Mouse (Mus musculus) cerebellum, adult 9-11 months (tissue): ENCODE results near the gene Cyp27b1.
A peak's percentile ranks its signal among the peaks of the same experiment; 100 is the strongest.
"Not testable (repeated sequence)": the region's sequence is repeated elsewhere in the genome, so short reads cannot be mapped to it uniquely, and the experiment has no call there.

ENCODE experiments used
- DNase-seq: peaks from one replicate; pipeline ENCODE4 v3.0.0; 2022

Gene Cyp27b1

DNA sequence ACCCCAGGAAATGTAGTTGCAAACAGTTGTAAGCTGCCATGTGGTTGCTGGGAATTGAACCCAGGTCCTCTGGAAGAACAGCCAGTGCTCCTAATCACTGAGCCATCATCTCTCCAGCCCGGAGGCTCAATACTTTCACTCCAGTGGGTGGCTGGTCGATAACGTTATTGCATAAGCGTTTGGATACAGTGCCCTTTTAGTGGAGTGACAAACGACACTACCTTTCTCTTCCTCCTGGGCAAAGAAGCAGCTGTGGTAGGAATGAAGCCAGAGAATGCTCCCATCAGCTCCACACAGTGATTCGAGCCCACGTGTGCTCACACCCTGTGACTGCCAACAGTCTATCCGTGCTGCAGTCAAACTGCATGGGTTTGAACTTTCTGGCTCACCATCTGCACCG lies 23.2 kb downstream of the Cyp27b1 start:
- DNase-seq, result peak; percentile 28

DNA sequence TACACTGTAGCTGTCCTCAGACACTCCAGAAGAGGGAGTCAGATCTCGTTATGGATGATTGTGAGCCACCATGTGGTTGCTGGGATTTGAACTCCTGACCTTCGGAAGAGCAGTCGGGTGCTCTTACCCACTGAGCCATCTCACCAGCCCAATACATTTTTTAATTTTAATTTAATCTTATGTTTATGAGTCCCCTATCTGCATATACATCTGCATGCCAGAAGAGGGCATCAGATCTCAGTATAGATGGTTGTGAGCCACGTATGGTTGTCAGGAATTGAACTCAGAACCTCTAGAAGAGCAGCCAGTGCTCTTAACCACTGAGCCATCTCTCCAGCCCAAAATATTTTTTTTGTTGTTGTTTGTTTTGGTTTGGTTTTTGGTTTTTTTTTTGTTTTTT lies 24.2 kb downstream of the Cyp27b1 start:
- DNase-seq, result not testable (repeated sequence)

- not testable (repeated sequence) for DNase-seq
Observed at GRCm38 (mm10) chr10:127072969-127073368, 24.9 kb downstream of the Cyp27b1 start.

DNA sequence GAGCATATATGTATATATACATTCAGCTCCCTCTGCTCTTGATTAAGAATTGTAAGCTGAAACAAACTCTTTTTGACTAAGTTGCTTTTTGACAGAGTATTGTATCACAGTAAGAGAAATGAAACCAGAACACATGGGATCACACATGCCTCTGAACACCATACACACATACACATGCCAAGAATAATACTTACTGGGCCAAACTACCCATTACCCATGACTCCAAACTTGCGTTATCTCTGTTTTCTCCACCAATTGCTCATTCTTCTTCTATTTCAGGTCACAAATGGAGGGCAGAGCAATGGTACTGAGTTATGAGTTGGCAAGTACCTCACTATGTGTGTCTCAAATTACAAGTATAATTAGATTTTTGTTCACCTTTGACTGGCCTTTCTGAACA lies 25.9 kb downstream of the Cyp27b1 start:
- no peak for DNase-seq

GRCm38 (mm10) chr10:127075080-127075479 lies 27.0 kb downstream of the Cyp27b1 start, which contains the start of gene Agap2:
TSS of gene Agap2 (plus strand) at chr10:127075284.
- DNase-seq, result no peak

DNA sequence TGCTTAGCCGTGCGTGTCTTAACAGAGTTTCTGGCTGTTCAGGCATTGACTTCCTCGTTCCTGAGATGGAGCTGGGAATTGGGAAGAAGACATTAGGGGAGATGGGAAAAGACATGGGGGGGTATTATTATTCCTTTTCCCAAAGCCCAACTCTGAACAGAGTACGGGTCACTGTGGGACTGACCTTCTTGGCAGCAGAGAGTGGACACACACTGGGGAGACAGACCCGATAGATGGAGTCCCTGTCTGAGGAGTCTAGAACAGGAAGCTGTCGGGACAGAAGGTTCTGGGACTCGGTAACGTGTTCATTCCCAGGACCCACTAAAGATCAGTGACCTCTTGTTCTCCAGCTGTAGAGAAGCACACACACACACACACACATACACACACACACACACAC lies 27.6 kb downstream of the Cyp27b1 start:
- no peak for DNase-seq

GRCm38 (mm10) chr10:127076082-127076481 lies 28.0 kb downstream of the Cyp27b1 start:
- DNase-seq, result no peak

- no peak for DNase-seq
Observed at GRCm38 (mm10) chr10:127077515-127077914, 29.5 kb downstream of the Cyp27b1 start.

GRCm38 (mm10) chr10:127078001-127078676 lies 30.1 kb downstream of the Cyp27b1 start:
- peak; percentile 68 for DNase-seq

DNA sequence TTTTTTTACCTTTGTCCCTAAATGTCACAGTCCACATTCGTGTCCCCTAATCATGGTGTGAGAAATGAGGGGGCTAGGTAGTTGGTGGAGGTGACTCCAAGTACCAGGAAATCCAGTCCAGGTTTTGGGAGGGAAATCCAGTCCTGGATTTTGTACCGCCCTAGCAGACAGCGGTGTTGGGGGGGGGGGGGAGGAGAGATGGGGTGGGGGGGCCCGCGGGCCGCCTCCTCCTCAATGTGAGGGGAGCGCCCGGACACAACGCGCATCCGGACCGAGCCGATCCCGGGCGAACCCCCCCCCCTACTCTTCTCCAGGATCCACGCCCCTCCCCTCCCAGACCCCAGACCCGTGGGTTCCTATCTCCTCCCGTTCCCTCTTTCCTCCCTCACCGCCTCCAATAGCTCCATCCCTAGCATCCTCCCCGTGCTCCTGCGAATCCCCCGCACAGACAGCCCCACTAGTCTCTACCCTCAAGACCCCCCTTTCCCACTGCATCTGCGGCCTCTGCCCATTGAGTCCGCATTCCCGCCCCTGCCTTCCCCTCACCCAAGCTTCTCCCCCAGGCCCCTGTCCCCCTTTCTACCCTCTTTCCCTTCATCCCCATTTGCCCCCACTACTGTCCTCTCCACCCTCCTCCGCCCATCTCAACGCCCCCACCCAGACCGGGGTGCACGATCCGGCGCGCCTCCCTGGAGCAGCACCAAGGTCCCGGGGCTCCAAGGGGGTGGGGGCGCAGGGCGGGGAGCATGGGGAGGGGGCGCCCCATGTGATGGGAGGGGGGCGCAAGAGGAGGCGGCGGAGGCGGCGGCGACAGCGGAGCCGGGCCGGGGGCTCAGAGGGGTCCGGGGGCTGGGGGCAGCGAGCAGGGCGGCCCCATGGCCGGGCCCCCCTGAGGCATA lies 30.9 kb downstream of the Cyp27b1 start:
- DNase-seq, result peak; percentile 79

GRCm38 (mm10) chr10:127079665-127080391 lies 31.8 kb downstream of the Cyp27b1 start:
- peak; percentile 82 for DNase-seq

DNA sequence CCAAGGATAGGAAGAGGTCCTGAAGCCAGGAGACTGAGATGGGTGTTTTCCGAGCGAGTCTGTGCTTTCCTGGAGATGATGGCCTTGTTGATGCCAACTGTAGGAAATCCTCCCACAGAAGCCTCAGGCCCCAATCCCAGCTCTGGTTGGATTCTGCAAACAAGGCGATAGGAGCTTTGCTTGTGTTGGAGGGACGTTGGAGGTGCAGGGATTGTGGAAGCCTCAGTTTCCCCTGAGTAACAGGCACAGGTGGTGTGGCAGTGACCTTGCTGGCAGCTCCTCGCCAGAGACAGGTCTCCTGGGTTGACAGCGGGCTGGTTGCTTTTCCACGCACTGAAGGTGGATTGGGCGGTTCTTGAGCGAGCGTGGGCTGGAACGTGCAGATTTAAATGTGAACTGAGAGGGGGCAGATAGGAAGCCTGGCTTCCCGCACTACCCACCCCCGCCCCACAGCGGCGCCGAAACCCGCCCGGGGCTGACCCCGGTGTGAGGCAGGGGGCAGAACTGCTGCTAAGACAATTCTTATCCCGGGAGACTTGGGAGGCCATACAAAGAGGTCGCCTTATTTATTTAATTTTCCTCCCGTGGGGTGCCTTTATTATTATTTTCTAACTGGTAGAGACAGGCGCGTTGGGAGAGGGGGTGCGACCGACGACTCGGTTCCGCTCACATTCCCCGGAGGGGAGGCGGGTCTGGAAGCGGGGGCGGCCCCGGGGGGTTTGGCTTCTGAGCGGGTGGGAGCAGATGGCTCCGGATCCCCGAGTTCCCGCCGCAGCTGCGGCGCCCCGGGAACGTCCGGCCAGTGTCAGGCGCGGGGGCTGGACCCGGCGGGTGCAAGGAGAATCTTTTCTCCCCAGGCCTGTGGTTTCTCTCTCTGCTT lies 33.1 kb downstream of the Cyp27b1 start:
- peak; percentile 80 for DNase-seq

DNA sequence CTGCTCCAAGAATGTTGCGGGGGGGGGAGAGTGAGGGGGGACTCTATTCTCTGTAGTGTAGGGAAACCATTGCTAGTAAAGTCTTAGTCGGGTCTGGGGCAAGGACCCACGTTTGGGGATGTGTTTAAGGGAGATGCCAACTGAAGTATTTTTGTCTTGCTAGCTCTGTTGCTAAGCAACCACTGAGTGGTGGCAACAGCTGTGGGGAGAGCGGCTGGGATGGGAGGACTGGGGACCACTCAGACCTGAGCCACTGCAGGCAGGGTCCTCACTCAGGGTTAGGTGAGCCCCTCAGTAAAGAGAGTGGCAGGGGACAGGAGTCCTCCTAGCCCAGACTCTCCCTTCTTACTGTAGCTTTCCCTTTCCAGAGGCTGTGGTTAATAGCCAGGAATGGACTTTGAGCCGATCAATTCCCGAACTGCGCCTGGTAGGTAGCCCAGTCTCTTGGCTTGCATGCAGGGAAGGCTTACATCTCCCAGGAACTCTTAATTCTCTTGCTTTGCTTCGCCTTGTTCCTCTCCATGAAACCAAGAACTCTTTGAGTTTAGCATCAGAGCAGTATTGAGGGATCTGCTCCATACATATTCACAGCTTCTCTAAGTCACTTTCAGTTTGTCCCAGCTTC lies 34.1 kb downstream of the Cyp27b1 start:
- DNase-seq, result no peak

DNA sequence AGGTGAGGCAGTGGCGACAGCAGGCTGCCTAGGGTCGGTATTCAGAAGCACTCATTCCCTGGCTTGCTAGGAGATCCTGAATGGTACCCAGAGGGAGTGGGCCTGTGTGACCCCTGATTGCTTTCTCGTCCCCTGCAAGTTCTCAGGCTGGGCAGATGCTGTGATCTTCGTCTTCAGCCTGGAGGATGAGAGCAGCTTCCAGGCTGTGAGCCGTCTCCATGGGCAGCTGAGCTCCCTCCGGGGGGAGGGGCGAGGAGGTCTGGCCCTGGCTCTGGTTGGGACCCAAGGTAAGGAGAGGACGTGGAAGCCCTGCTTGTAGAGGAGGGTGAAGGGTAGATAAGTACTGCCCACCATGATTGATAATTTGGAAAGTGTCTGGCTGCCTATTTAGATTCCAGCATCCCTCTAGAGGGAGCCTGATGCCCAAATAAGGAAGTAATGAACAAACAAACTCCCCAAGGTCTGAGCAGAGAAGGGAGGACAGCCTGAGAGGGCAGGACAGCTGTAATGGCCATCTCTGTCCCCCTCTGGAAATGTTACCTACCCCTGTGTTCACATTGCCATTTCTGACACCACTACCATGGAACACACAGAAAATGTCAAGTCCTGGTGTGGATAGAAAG lies 35.4 kb downstream of the Cyp27b1 start:
- DNase-seq, result peak; percentile 65

DNA sequence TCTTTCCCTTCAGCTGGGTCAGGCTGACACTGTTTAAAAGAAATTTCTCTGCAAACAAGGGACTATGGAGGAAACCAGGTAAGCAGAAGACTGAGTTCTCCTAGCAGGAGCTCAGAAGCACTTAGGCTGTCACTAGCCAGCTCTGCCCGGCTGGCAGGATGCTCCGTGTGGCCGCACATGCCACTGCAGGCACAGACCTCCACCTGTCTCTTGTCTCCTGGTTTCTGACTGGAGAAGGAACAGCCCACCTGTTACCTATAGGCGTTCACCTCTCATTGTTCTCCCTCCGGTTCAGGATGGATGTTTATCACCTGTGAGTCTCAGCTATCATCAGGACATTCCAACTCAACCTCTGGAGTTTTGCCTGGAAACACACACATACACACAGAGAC lies 35.9 kb downstream of the Cyp27b1 start:
- no peak for DNase-seq

DNA sequence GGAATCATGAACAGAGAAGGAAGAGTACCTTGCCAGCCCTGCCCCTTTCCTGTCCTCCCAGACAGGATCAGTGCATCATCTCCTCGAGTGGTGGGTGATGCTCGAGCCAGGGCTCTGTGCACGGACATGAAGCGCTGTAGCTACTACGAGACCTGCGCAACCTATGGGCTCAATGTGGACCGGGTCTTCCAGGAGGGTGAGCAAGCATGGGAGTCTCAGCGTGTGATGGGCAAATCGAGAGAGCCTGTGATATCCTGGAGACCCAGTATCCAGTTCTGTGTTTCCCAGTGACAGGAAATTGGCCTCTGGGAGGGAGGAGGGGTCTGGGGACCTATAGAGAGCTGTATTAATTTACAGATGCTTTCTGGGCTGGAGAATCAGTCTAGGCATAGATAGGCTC lies 37.0 kb downstream of the Cyp27b1 start:
- no peak for DNase-seq

DNA sequence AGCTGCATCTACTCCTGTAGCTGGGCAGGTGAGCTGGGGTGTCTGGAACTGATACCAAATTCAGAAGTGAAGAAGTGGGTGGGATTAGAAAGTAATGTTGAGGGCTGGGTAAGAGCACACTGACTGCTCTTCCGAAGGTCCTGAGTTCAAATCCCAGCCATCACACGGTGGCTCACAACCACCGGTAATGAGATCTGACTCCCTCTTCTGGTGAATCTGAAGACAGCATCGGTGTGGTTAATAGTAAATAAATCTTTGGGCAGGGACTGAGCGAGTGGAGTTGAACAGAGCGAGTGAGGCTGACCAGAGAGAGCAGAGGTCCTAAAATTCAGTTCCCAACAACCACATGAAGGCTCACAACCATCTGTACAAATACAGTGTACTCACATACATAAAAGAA lies 37.6 kb downstream of the Cyp27b1 start:
- no peak for DNase-seq

- peak; percentile 55 for DNase-seq
Observed at GRCm38 (mm10) chr10:127090560-127091411, 42.7 kb downstream of the Cyp27b1 start.

GRCm38 (mm10) chr10:127091507-127092396 lies 43.7 kb downstream of the Cyp27b1 start:
- DNase-seq, result peak; percentile 54
